8 mouse cellular contexts compared by ENCODE assay signal in the genomic region with DNA sequence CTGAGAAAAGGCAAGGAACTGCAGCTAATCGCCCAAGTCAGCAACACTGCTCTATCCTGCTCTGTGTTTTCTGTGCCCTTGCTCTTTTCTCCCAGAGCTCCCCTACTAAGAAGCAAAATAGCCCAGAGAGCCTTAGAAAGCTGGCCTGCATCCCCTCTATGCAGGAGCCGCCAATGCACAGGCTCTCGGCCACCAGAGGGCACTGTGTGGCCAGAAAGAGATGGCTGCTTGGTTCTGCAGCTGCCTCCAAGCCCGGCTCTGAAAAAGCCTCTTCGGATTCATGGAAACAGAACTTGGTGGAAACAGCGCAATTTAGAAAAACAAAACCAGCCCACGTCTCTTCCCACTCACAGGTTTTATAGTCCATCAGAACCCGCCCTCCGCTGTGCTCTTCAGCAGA.
A peak's percentile ranks its signal among the peaks of the same experiment; 100 is the strongest.
DNase-seq lines count a peak whose midpoint lies in the region; ATAC-seq and TF ChIP-seq lines count a peak whose summit lies in the region.

No protein-coding gene starts in this region.

- TF ChIP-seq EP300 in liver, embryonic 14.5 days (IDR thresholded peaks at IDR 0.05; ENCODE audit: low read depth): no peak

- 18% methylated on average over 9 of the region's 9 CpGs for WGBS in liver, embryonic 14.5 days (ENCODE audit: insufficient replicate concordance)

- H3K4me2 ChIP-seq in liver, embryonic 14.5 days (ENCODE audit: low read depth): no peak overlapping the region

- intact Hi-C loops in gastrocnemius, adult 2 months (cut with DNase I): loop anchor here (10.0 kb wide), 1 partner anchor 819 kb away; no protein-coding TSS in a partner anchor

- no peak for ATAC-seq in liver, embryonic 14.5 days (ENCODE audit: insufficient read depth)

- DNase-seq in 3T3-L1 (ENCODE audit: low read depth, low spot score) (peak; percentile 68), adipocyte (ENCODE audit: low spot score) (peak; percentile 53)
- peak; percentile 87 to 95 for DNase-seq in cerebellum, postnatal 4 days (ENCODE audit: low spot score in 2 of 2)
- peak; percentile 48 for DNase-seq in gastrocnemius, adult 2 months
- peak; percentile 53 for DNase-seq in kidney, postnatal 14 days
- DNase-seq in liver, embryonic 14.5 days (ENCODE audit: low read depth in 3 of 3, low spot score in 3 of 3): no peak
- DNase-seq in ovary, postnatal 10 days (ENCODE audit: low spot score): peak; percentile 25
- peak; percentile 53 for DNase-seq in urinary bladder, postnatal 14 days (ENCODE audit: low spot score)

- H3K27ac ChIP-seq in gastrocnemius, adult 2 months: no peak overlapping the region
- no peak overlapping the region for H3K27ac ChIP-seq in liver, embryonic 14.5 days

- no peak overlapping the region for H3K9ac ChIP-seq in liver, embryonic 14.5 days (replicated peaks)

- peak; percentile 65 for TF ChIP-seq CTCF in gastrocnemius, adult 2 months (IDR thresholded peaks at IDR 0.05)
- peak; percentile 74 for TF ChIP-seq CTCF in liver, embryonic 14.5 days (IDR thresholded peaks at IDR 0.05; ENCODE audit: low read depth)

- no peaks in the 10 kb centered on the region for H3K4me1 ChIP-seq in liver, embryonic 14.5 days (replicated peaks; ENCODE audit: control insufficient read depth in 2 of 2, insufficient read depth in 2 of 2, low read length in 1 of 2)

- no peaks in the 10 kb centered on the region for H3K27me3 ChIP-seq in liver, embryonic 14.5 days (ENCODE audit: control insufficient read depth, insufficient read depth, low read length)

- no peaks in the 10 kb centered on the region for H3K9me3 ChIP-seq in liver, embryonic 14.5 days (ENCODE audit: control insufficient read depth, low read length)

- H3K4me3 ChIP-seq in gastrocnemius, adult 2 months: no peak overlapping the region
- no peak overlapping the region for H3K4me3 ChIP-seq in liver, embryonic 14.5 days (ENCODE audit: insufficient read depth in 1 of 2, low read depth in 2 of 2, low read length in 2 of 2)

- no peaks in the 10 kb centered on the region for H3K36me3 ChIP-seq in liver, embryonic 14.5 days (replicated peaks; ENCODE audit: control insufficient read depth, insufficient read depth, low read depth)

Comparison
In these comparisons a context has a peak if more than half of its experiments do, and no peak if none do; other contexts are left out.
1. DNase-seq: peak in 3T3-L1 (single experiment), adipocyte (single experiment), cerebellum, postnatal 4 days (2 of 2), gastrocnemius, adult 2 months (single experiment), kidney, postnatal 14 days (single experiment), ovary, postnatal 10 days (single experiment) and urinary bladder, postnatal 14 days (single experiment); none in liver, embryonic 14.5 days (0 of 3).